Mouse (Mus musculus): ENCODE results near the gene Ncoa1.
"Not testable (repeated sequence)": the region's sequence is repeated elsewhere in the genome, so short reads cannot be mapped to it uniquely, and the experiment has no call there.

Ncoa1 gene

DNA sequence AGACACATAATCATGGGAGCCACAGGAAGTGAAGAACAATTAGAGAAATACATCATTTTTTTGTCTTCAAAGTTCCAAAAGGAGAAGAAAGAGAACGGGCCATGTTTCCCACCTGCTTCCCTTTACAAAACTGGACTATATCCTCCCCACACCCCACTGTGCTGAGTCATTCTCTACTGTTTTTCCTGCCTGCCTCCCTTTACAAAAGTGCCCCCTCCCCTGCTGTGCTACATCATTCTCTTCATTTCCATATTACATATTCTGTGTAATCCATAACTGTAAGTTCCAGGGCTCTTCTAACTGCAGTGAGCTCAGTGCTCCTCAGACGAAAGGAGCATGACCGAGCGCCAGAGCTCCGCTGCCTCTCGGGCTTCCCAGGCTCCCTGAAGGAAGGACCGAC lies 80.8 kb downstream of the Ncoa1 start:
- no peak for DNase-seq (ENCODE audit: low spot score in 2 of 2)

DNA sequence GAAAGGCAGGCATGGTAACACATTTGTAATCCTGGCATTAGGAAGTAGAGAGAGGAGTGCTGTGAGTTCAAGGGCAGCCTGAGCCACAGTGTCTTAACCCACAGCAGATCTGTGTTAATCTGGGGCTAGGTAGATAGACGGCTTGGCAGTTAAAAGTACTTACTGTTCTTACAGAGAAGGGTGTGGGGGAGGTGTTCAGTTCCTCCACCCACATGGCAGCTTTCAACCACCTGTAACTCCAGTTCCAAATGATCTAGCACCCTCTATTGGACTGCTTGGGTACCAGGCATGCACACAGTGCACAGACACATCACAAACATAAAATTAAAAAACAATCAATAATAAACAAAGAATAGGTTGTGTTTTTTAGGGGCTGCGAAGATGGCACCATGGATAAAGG lies 84.4 kb downstream of the Ncoa1 start:
- DNase-seq (ENCODE audit: low spot score in 2 of 2) = peak in 1 of 2 experiments; percentile 16

DNA sequence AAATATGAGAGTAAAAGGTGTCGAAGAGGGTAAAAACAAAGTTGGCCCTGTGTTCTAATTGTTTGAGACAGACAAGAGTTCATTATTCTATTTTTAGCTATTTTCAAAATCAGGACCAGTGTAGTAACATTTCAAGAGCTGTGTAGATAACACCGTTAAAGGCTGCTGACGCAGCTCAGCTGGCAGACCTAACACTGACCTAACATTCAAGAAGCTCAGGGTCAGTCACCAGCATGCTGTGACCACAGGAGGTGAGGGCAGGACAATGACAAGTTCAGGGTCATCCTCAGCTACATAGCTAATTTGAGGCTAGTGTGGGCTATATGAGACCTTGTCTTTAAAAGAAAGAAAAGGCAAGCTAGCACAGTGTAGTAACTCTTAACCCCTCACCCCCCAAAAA lies 84.9 kb downstream of the Ncoa1 start:
- DNase-seq (ENCODE audit: low spot score in 2 of 2) = no peak

DNA sequence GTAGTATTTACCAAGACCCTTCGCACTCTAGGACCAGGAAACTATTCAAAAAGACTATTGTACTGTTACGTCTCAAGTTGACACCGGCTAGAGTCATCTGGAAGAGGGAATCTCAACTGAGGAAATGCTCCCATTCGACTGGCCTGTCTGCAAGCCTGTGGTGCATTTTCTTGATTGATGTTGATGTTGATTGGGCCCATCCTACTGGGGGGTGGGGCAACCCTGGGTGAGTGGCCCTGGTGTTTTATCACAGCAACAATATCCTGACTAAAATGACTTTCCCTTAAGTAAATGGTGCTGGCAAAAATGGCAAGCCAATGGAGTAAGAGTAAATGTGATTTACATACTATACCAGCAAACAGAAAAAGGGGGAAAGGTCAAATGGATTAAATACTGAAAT lies 85.7 kb downstream of the Ncoa1 start:
- no peak for DNase-seq (ENCODE audit: low spot score in 2 of 2)

DNA sequence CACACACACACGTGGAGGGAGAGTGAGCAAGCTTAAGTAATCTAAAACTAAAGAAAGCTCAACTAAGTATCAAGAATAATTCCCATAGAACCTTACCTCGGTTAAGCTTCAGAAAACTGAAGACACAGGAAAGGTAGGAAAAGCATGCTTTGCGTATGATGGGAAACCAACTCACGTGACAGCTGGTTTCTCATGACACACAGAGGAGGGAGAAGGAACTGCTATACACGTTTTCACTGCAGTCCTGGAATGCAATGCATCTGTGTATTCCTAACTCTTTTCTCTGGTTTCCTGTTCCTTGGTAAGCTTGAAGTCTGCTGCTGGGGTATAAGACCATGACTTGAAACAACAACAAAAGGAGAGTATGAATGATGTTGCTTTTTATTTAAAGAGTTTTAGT lies 86.3 kb downstream of the Ncoa1 start:
- DNase-seq (ENCODE audit: low spot score in 2 of 2) = no peak

DNA sequence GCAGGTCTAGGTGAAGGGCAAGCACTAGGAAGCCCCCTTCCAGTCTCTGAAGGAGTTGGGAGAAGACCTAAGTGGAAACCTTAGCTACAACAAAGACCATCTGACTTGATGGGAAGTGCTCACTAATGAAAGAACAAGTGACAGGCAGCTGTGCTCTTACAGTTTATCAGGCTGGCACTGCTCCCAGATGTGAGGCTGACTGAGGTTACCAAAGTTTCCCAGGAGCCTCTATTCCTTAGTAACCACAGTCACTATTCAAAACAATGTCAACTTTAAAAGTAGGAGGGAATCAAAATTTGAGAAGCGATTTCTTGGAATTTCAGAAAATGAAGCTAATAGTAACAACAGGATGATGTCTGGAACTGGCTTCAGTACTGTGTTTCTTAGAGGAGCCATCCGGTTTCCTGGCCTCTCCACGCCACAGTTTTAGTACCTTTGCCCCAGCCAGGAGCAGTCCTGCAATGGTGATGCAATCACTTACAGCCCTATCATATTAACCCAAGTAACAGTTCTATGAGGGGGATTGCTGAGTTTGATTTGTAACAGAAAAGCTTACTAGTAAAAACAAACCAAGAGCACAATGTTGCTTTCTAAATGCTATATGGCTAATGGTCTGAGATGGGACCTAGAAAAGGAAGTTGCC lies 90.8 kb downstream of the Ncoa1 start:
- DNase-seq (ENCODE audit: low spot score in 2 of 2) = no peak

DNA sequence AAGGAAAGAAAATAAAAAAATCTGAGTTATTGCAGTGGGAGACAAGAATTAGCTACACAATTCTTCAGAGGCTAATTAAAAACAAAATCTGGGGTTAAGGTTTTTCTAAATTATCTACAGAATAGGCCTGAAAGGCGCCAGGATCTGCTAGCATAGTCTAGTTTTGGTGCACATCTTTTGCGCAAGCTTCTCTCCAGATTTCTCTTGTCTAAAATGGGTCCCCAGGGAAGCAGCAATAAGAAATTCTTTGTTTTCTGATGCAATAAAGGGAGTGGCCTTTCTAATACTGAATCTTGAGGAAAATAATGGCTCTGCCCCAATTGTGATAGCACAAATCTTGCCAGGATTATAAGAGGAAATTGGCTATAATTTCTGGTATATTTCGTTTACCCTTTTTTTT lies 93.9 kb downstream of the Ncoa1 start:
- DNase-seq (ENCODE audit: low spot score in 2 of 2) = no peak

DNA sequence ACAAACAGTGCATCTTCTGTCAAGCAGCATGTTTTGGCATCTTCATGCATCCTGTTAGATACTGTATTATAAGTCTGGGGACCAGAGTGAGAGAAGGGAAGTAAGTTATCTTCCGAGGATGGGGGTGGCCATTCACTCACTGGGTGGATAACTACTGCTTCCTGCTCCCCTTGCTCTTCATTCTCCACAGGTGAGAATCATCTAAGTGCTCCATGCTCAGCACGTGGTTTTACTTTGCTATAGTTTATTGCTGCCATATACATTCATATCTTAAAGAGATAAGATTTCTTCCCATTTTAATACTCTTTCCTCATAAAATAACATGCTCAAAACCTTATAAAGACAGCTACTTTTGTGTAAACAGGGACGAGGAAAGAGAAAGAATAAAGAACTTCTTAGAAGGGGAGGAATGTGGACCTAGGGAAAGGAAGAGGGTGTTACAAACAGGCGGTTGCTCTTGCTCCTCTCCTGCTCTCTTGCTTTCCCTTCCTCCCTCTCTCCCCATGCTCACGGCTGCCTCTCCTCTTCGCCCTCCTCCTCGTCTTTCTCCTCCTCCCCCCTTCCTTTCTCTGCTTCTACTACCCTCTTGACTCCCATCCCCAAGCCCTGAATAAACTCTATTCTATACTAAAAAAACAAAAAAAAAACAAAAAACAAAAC lies 97.6 kb downstream of the Ncoa1 start:
- no peak for DNase-seq (ENCODE audit: low spot score in 2 of 2)

DNA sequence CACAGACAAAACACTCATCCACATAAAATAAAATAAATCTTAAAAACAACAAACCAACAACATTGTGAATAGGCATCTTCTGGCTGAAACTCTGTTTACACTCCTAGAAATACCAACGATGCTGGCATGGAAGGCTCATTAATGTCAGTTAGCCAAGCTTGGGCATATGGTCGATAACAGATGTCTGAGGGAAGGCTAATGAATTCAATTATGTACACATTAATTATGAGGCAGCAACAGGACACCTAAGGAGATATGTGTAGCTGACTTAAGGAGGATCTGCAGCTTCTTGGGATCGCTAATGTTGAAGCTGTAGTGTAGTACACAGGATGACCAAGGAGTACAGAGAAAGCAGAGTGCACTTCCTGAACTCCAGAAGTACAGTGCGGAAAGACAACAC lies 100.5 kb downstream of the Ncoa1 start:
- DNase-seq (ENCODE audit: low spot score in 2 of 2) = no peak

DNA sequence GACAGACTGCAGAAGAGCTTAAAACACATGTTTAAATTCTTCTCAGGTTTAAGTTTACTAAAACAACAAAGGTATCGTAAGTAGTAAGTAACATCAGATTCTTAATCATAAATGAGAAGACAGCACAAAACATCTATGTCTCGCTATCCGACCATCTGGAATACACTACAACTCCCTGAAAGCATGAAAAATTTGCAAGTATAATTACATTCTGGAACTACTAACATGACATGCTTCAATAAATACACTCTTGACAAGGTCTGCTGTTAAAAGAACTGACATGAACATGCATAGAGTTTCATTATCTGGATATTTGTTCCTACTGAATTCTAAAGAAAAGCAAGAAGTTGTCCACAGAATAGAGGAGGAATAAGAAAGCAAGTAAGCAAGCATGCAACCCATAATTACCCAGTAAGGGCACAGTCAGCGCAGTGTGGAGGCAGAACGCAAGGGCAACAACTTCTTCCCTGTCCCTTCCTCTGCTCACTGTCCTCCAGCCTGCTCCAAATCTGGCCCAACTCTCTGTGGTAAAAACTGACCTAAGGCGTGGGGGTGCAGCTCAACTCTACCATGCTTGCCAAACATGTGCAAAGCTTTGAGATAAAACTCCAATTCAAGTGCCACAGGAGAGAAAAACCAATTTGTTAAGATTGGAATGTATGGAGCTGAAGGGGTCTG lies 102.0 kb downstream of the Ncoa1 start:
- DNase-seq (ENCODE audit: low spot score in 2 of 2) = no peak

DNA sequence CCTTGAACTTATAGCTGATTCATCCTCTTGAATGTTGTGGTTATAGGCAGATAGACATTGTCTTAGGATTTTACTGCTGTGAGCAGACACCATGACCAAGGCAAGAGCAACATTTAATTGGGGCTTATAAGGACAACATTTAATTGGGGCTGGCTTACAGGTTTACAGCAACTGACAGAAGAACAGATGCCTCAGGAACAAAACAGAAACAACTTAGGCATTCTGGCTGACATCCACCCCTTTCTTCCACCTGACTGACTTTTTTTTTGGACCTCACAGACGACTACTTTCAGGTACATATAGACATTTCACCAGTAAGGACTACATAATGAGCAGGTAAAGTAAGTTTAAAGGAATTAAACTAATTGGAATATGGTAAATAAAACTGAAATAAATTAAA lies 105.6 kb downstream of the Ncoa1 start:
- DNase-seq (ENCODE audit: low spot score in 2 of 2) = no peak

DNA sequence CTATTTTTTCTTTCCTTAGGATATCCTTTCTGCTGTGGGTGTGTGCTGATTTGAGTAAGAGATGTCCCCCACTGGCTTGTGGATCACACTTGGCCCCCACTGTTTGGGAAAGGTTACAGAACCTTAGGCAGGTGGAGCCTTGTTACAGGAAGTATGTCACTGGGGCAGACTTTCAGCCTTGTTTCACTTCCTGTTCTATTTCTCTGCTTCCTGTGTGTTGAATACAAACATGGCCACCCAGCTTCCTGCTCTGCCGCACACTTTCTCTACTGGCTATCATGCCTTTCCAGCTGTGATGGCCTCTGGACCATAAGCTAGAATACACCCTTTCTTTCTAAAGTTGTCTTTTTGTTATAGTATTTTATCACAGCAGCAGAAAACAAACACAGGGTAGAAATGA lies 111.0 kb downstream of the Ncoa1 start:
- DNase-seq (ENCODE audit: low spot score in 2 of 2) = no peak

DNA sequence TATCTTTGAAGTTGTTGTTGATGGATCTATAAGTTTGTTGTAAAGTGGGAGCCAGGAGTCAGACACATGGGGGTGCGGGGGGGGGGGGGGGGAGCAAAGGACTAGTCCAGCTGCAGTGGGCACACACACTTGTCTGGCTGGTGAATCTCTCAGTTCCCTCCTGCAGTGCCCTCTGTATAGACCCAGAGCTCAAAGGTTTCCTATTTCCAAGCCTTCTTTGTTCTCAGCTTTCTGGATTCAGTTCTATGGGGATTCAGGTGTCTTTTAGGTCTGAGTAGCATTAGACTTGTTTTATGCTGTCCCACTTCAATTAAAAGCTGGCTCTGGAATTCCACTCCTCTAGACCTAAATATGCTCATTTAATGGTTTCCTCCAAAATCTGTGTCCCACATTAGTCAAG lies 117.5 kb downstream of the Ncoa1 start:
- no peak for DNase-seq (ENCODE audit: low spot score in 2 of 2)

DNA sequence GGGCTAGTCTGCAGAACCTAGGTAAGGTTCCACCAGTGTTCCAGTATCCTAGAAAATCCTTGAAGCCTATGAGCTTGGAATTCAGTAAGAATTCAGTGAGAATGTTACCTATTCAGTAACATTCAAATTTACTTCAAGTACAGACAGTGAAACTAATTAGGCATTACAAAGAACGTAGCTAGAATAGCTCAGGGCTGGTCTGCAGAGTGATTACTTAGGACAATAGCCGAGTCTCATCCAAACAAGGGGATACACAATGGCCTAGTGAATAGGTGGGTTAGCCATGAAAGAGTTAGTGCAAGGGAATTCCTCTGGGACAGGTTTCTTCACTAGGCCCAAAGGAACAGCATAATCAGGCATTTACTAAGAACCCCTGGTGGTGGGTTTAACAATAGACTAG lies 118.3 kb downstream of the Ncoa1 start:
- not testable (repeated sequence) for DNase-seq (ENCODE audit: low spot score in 2 of 2)

DNA sequence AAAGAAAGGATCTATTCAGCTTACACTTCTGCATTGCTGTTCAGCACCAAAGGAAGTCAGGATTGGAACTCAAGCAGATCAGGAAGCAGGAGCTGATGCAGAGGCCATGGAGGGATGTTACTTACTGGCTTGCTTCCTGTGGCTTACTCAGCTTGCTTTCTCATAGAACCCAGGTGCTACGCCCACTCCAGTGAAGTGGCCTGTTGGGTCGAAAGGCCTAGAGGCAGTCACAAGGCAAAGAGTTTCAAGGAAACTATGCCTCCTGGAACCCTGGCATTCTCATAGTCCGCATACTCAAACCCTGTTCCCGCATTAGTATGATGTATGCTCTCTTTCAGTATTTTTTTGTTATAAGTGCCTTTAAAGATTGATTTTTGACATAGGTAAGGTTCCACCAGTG lies 118.9 kb downstream of the Ncoa1 start:
- no peak for DNase-seq (ENCODE audit: low spot score in 2 of 2)

DNA sequence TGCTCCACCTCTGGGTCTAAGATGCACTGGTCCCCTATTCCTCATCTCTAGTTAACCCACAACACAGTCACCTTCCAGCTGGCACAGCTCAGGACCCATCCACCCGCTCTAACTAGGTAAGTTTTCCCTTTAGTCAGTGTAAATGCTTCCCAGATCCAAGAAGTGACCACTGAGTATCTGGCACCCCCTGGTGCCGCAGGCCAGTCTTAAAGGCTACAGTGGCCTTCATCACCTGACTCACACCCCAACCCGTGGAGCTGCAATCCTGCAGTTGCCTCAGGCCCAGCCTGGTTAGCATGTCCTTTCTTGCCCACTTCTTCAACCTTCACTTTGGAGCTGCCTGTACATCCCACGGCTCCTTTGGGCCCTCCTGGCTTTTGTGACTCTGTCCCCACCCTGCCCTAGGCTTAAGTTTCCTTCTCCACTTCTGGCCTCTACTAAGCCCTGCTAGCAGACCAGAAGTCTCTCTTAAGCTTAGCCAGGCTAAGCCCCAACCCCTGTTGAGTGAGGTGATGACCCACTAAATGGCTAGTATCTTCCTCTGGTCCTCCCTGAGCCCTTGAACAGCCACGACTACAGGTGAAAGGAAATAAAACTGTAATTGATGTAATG lies 120.0 kb downstream of the Ncoa1 start:
- no peak for DNase-seq (ENCODE audit: low spot score in 2 of 2)

DNA sequence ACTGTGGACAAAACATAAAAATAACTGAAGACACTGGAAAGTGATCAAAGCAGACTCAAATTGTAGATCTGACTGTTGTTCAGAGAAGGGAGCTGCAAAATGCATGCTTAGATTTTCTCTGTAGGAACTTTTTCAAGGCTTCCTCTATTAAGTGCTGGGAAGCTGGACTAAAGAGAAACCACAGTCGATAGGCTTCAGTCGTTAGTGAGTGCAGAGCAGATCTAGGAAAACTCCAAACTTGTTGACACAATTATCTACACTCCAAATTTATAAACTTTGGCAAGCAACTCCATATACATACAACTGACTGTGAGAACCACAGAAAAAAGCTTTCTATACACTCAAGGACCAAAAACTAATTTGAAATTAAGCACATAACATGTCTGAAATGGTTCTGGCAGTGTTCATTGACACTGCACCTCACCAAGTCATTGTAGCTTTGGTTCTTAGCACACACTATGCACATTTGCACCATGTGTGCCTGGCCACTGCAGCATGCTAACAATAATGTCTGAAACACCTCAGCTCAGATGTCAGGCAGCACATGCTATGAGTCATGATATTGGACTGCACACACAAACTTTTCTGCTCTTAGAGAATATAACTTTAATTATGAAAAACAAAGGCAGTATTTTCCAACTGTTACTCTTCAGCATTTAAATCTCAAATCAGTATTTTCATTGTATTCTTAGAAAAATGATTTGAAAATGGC lies 121.8 kb downstream of the Ncoa1 start:
- DNase-seq (ENCODE audit: low spot score in 2 of 2) = no peak

DNA sequence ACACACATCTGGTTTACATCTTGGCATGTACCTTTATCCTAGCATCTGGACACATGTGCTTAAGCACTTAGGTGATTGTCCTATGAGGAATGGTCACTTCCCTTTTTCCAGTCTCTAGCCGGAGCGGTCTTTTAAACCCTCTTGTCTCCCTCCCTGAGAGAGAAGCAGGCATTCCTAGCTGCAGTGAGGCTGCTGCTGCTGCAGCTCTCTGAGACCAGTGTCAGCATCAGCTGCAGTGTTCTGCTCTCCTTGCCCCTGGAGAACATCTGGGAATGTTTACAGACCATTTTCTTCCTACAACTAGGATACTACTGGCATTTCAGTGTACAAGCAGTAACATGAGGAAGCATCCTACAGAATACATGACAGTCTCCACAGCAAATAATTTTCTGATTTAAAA lies 133.8 kb downstream of the Ncoa1 start:
- DNase-seq (ENCODE audit: low spot score in 2 of 2) = no peak

DNA sequence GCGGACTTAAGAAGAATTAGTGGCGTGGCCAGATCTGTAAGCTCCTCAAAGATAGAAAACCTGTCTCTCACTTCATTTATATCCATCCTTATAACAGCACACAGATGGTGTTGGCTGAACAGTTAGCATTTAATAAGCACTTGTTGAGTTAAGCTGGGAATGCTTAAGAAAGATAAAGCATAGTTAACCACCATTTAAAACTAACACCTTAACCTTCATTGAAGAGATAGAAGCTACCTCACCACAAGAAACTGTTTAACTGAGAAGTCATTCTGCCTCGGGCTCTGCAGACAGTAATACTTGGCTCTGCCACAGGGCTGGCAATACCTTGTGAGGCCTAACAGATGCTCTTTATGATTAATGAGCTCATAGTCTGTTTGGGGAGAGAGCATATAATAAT lies 134.9 kb downstream of the Ncoa1 start:
- no peak for DNase-seq (ENCODE audit: low spot score in 2 of 2)

DNA sequence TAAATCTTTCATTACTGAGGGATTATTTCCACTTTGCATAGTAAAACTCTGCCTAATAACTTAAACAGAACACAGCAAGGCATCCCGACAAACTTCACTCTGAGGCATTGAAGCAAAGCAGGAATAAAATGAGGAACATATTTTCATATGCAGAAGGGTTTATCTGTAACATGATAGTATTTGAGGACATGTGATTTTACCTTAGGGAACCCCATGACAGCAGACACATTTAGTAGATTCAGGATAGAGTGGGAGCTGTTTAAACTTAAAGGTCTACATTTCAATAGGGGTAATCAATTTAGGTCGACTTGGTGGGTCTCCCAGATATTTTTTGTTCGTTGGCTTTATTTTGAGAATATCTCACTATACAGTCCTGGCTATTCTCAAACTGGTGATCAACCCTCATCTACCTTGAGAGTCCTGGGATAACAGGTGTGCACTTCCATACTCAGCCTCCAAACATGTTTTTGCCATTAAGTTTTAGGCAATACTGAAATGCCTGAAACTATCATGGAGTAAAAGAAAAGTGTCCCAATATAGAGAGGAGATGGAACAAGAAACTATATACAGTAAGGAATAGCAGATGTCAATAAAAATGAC lies 136.6 kb downstream of the Ncoa1 start:
- DNase-seq (ENCODE audit: low spot score in 2 of 2) = no peak

DNA sequence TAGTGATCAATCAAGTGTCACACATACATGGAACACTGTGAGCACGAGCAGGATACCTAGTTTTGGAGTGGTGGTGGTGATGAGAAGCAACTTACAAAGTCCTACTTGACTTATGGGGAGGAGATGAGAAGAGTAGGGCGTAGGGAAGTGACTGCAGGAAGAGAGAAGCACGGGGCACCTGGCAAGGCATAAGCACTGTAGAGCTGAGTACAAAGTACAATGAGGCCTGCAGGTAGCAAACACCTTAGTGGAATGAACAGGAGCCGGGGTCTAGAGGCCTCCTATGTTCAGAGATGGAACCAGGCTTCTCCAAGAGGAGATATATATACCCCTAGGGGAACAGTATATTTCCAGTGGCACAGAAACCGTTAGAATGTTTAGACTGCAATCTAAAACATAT lies 153.4 kb downstream of the Ncoa1 start:
- DNase-seq (ENCODE audit: low spot score in 2 of 2) = no peak

DNA sequence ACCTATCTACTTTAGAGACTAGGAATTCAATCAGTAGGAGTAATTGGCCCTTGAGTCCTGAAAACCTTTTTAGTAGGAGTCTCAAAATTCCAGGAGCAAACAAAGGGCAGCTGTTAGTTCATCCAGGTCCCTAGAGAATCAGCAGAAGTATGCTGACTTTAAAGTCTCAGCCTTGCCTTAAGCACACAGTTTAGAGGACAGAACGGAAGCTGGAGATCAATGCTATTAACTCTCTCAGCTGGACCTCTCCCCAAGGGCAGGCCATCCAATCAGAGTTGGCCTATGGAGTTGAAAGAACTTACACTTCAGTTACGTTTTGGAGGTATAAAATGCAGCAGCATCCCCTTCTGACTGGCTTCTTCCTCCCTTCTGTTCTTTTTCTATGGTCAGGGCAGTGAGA lies 154.8 kb downstream of the Ncoa1 start:
- no peak for DNase-seq (ENCODE audit: low spot score in 2 of 2)
